1 mouse cellular context compared by ENCODE assay signal in the genomic region with DNA sequence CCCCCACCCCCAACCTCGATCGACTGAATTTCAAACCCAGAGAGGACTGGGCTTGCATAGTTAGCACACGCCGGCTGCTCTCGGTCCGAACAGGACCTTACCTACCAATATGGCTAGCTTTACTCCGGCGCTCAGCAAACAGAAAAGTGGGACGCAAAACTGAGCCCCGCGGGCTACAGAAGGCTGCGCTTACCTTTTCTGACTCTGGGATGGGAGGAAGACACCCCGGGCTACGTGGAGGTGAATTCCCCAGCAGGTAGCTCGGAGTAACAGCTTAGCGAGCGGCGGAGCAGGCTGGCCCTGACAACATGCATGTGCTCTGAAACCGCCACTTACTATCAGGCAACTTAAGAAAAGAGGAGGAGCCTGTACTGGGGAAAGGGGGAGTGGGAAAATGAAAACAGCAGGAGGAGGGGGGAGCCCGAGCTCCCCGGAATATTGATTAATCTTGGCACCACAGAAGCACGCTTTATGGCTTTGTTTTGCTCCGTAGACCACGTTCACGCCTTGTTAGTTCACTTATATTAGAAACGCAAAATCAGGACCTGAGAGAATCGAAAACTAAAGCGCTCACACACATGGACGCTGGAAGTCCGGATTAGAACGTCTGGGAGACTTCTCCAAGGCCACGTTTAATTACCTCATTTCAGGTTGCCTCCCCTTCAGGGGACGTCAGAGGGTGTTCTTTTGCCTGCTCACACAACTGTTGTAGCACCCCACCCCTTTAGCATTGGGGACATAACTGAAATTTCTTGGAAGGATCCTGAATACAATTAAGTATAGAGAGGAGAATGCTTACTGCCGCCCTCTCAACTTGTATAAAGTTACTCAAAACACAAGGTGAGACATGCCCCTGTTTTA.
TF ChIP-seq lines count a peak whose summit lies in the region.

TSS of gene Slc1a3 (minus strand) at position 619 of the 861 bp plus-strand sequence.

TF ChIP-seq in CH12.LX, 34 proteins besides CTCF, POLR2A, EP300 and RAD21 (continued from another document):
- TF ChIP-seq BHLHE40 (IDR thresholded peaks at IDR 0.05; ENCODE audit: low read depth, low read length): 0 out of 2 replicates have a peak, but pooled peaks have one; percentile 31
- TF ChIP-seq TCF12 (IDR thresholded peaks at IDR 0.05; ENCODE audit: low read depth, low read length): peak; percentile 51; the same call in 1 of the 2 replicates
- TF ChIP-seq E2F4 (IDR thresholded peaks at IDR 0.05; ENCODE audit: insufficient replicate concordance, low read depth, low read length): no peak
- peak; percentile 70; the same call in 1 of the 2 replicates for TF ChIP-seq UBTF (IDR thresholded peaks at IDR 0.05; ENCODE audit: low read depth, low read length)
- TF ChIP-seq MAZ (IDR thresholded peaks at IDR 0.05; ENCODE audit: low read depth, low read length): 0 out of 2 replicates have a peak, but pooled peaks have one; percentile 47
- no peak for TF ChIP-seq ETS1 (conservative IDR thresholded peaks at IDR 0.05; ENCODE audit: low read depth, low read length)
- TF ChIP-seq NELFE (IDR thresholded peaks at IDR 0.05; ENCODE audit: low read depth, low read length): peak; percentile 68; the same call in 1 of the 2 replicates
- TF ChIP-seq MYC (IDR thresholded peaks at IDR 0.05; ENCODE audit: low read depth, low read length): peak; percentile 53
- TF ChIP-seq CHD1 (IDR thresholded peaks at IDR 0.05; ENCODE audit: low read depth, low read length): no peak
- TF ChIP-seq GABPA (IDR thresholded peaks at IDR 0.05; ENCODE audit: insufficient replicate concordance, low read depth, low read length): no peak
- TF ChIP-seq PAX5 (IDR thresholded peaks at IDR 0.05; ENCODE audit: low read length): no peak
- no peak for TF ChIP-seq NRF1 (IDR thresholded peaks at IDR 0.05; ENCODE audit: low read depth, low read length)
- TF ChIP-seq HCFC1 (IDR thresholded peaks at IDR 0.05; ENCODE audit: low read depth, low read length): 0 out of 2 replicates have a peak, but pooled peaks have one; percentile 20
- TF ChIP-seq MEF2A (IDR thresholded peaks at IDR 0.05; ENCODE audit: borderline replicate concordance, low read depth, low read length): 0 out of 2 replicates have a peak, but pooled peaks have one; percentile 22
- TF ChIP-seq ZKSCAN1 (IDR thresholded peaks at IDR 0.05; ENCODE audit: borderline replicate concordance, low read depth, low read length): no peak
- TF ChIP-seq USF1 (IDR thresholded peaks at IDR 0.05; ENCODE audit: low read depth, low read length): no peak
- TF ChIP-seq IRF4 (IDR thresholded peaks at IDR 0.05; ENCODE audit: low read depth, low read length): 0 out of 2 replicates have a peak, but pooled peaks have one; percentile 14
